Mouse (Mus musculus): Measurements from ENCODE around the gene Zfp36l2. TPM values are rescaled to one million over a fixed set of nuclear protein-coding genes. Genes with fewer than 3 reads are reported as not detected.
"Not testable (repeated sequence)": the region's sequence is repeated elsewhere in the genome, so short reads cannot be mapped to it uniquely, and the experiment has no call there.

Zfp36l2 gene
- polyA plus RNA-seq, 1 experiment from 2014 or later: 22.5 TPM

GRCm38 (mm10) chr17:84224217-84224887 is 36.6 kb upstream of the Zfp36l2 start:
- 42% methylated on average over 15 of the region's 15 CpGs for WGBS

GRCm38 (mm10) chr17:84218841-84219240 is 31.1 kb upstream of the Zfp36l2 start:
- ATAC-seq (ENCODE audit: low FRiP score, low TSS enrichment); H3K27me3 ChIP-seq (ENCODE audit: control insufficient read depth, insufficient read depth, low read length); H3K4me2 ChIP-seq (replicated peaks; ENCODE audit: low read depth, low read length); H3K9me3 ChIP-seq (ENCODE audit: control insufficient read depth, low read length); H3K4me1 ChIP-seq (ENCODE audit: control insufficient read depth, insufficient read depth, low read length); H3K27ac ChIP-seq (ENCODE audit: low read depth, low read length); H3K9ac ChIP-seq (ENCODE audit: low read depth, low read length); H3K4me3 ChIP-seq (ENCODE audit: low read length): not testable (repeated sequence)
- H3K36me3 ChIP-seq (ENCODE audit: control insufficient read depth, insufficient read depth, low read length): peaks cover 28% of the 10 kb centered on the region
- WGBS: 98% methylated on average over 2 of the region's 2 CpGs

More at GRCm38 (mm10) chr17:84224217-84224887, 36.6 kb upstream of the Zfp36l2 start:
- no peak overlapping the region for H3K27ac ChIP-seq (ENCODE audit: low read depth, low read length)
- no peak overlapping the region for H3K9ac ChIP-seq (ENCODE audit: low read depth, low read length)
- peaks cover 10% of the 10 kb centered on the region; the same call in 1 of the 2 replicates for H3K4me1 ChIP-seq (ENCODE audit: control insufficient read depth, insufficient read depth, low read length)
- no peaks in the 10 kb centered on the region for H3K9me3 ChIP-seq (ENCODE audit: control insufficient read depth, low read length)
- no peak overlapping the region for H3K4me3 ChIP-seq (ENCODE audit: low read length)
- no peaks in the 10 kb centered on the region for H3K27me3 ChIP-seq (ENCODE audit: control insufficient read depth, insufficient read depth, low read length)
- no peak overlapping the region for H3K4me2 ChIP-seq (replicated peaks; ENCODE audit: low read depth, low read length)
- peak; percentile 61 for ATAC-seq (ENCODE audit: low FRiP score, low TSS enrichment)
- H3K36me3 ChIP-seq (ENCODE audit: control insufficient read depth, insufficient read depth, low read length): peaks cover 28% of the 10 kb centered on the region

DNA sequence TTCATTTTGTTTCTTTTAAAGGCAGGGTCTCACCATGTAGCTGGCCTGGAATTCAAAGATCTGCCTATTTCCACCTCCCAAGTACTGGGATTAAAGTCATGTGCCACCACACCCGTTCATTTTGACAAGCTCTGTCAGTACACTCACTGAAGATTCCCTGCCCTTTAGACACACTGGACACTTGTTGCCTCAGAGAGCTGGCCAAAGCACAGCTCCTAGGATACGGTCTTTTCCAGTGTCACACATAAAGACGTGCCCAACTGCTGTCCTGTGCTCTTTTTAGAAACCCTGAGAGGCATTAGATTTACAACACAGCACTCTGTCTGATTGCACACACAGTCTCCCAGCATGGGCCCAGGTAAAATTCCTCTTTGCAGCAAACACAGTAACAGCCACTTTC is 29.9 kb upstream of the Zfp36l2 start:
- Histone ChIP-seq H3K9me3 (ENCODE audit: control insufficient read depth, low read length) (no peaks in the 10 kb centered on the region), H3K4me1 (ENCODE audit: control insufficient read depth, insufficient read depth, low read length) (peaks cover 6% of the 10 kb centered on the region; the same call in 1 of the 2 replicates), H3K4me3 (ENCODE audit: low read length) (no peak overlapping the region), H3K4me2 (replicated peaks; ENCODE audit: low read depth, low read length) (no peak overlapping the region), H3K9ac (ENCODE audit: low read depth, low read length) (no peak overlapping the region), H3K36me3 (ENCODE audit: control insufficient read depth, insufficient read depth, low read length) (peaks cover 28% of the 10 kb centered on the region), H3K27ac (ENCODE audit: low read depth, low read length) (no peak overlapping the region), H3K27me3 (ENCODE audit: control insufficient read depth, insufficient read depth, low read length) (no peaks in the 10 kb centered on the region)
- WGBS: 64% methylated on average over 3 of the region's 3 CpGs
- no peak for ATAC-seq (ENCODE audit: low FRiP score, low TSS enrichment)

- H3K4me1 ChIP-seq (ENCODE audit: control insufficient read depth, insufficient read depth, low read length): peaks cover 6% of the 10 kb centered on the region; the same call in 1 of the 2 replicates
- ATAC-seq (ENCODE audit: low FRiP score, low TSS enrichment): 0 out of 2 replicates have a peak, but pooled peaks have one; percentile 54
- WGBS: 38% methylated on average over 6 of the region's 6 CpGs
- H3K27ac ChIP-seq (ENCODE audit: low read depth, low read length): peak overlapping the region; percentile 56; the same call in 1 of the 2 replicates
- H3K27me3 ChIP-seq (ENCODE audit: control insufficient read depth, insufficient read depth, low read length): no peaks in the 10 kb centered on the region
- no peaks in the 10 kb centered on the region for H3K9me3 ChIP-seq (ENCODE audit: control insufficient read depth, low read length)
- H3K9ac ChIP-seq (ENCODE audit: low read depth, low read length): no peak overlapping the region
- H3K4me3 ChIP-seq (ENCODE audit: low read length): no peak overlapping the region
- peaks cover 19% of the 10 kb centered on the region for H3K36me3 ChIP-seq (ENCODE audit: control insufficient read depth, insufficient read depth, low read length)
- H3K4me2 ChIP-seq (replicated peaks; ENCODE audit: low read depth, low read length): no peak overlapping the region
These were observed 27.7 kb upstream of the Zfp36l2 start for GRCm38 (mm10) chr17:84215264-84215960.

- WGBS: 39% methylated on average over 3 of the region's 3 CpGs
- H3K27ac ChIP-seq (ENCODE audit: low read depth, low read length): no peak overlapping the region; the same call in 1 of the 2 replicates
These were observed 25.7 kb upstream of the Zfp36l2 start for GRCm38 (mm10) chr17:84213464-84213863.

DNA sequence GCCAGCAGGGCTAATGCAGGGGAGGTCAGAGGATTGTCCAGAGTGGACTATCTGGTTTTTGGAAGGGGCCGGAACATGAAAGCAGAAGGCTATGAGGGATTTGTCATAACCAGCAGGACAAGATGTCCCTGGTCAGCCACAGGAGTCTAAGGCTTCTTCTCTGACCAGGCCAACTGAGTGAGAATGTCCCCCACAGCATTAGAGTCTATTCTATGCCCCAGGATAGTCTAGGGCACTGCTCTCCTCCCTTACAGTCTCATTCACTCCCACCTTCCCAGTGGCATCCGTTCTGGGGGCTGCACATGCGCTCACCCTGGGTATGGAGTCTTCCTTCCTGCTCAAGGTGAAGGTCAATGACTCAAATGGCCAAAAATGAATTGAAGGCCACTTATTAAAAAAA is 19.9 kb upstream of the Zfp36l2 start:
- no peak for ATAC-seq (ENCODE audit: low FRiP score, low TSS enrichment)
- no peak overlapping the region for H3K4me3 ChIP-seq (ENCODE audit: low read length)
- H3K9ac ChIP-seq (ENCODE audit: low read depth, low read length): no peak overlapping the region
- H3K27me3 ChIP-seq (ENCODE audit: control insufficient read depth, insufficient read depth, low read length): no peaks in the 10 kb centered on the region
- H3K4me1 ChIP-seq (ENCODE audit: control insufficient read depth, insufficient read depth, low read length): peaks cover 17% of the 10 kb centered on the region
- no peak overlapping the region for H3K4me2 ChIP-seq (replicated peaks; ENCODE audit: low read depth, low read length)
- no peak overlapping the region for H3K27ac ChIP-seq (ENCODE audit: low read depth, low read length)
- WGBS: 79% methylated on average over 3 of the region's 3 CpGs
- no peaks in the 10 kb centered on the region for H3K9me3 ChIP-seq (ENCODE audit: control insufficient read depth, low read length)
- peaks cover 5% of the 10 kb centered on the region; the same call in 1 of the 2 replicates for H3K36me3 ChIP-seq (ENCODE audit: control insufficient read depth, insufficient read depth, low read length)

More at GRCm38 (mm10) chr17:84213464-84213863, 25.7 kb upstream of the Zfp36l2 start:
- Histone ChIP-seq H3K9me3 (ENCODE audit: control insufficient read depth, low read length) (no peaks in the 10 kb centered on the region), H3K4me3 (ENCODE audit: low read length) (no peak overlapping the region), H3K4me2 (replicated peaks; ENCODE audit: low read depth, low read length) (no peak overlapping the region), H3K9ac (ENCODE audit: low read depth, low read length) (no peak overlapping the region), H3K27me3 (ENCODE audit: control insufficient read depth, insufficient read depth, low read length) (no peaks in the 10 kb centered on the region), H3K4me1 (ENCODE audit: control insufficient read depth, insufficient read depth, low read length) (peaks cover 6% of the 10 kb centered on the region; the same call in 1 of the 2 replicates), H3K36me3 (ENCODE audit: control insufficient read depth, insufficient read depth, low read length) (peaks cover 4% of the 10 kb centered on the region)
- peak; percentile 74; the same call in 1 of the 2 replicates for ATAC-seq (ENCODE audit: low FRiP score, low TSS enrichment)

DNA sequence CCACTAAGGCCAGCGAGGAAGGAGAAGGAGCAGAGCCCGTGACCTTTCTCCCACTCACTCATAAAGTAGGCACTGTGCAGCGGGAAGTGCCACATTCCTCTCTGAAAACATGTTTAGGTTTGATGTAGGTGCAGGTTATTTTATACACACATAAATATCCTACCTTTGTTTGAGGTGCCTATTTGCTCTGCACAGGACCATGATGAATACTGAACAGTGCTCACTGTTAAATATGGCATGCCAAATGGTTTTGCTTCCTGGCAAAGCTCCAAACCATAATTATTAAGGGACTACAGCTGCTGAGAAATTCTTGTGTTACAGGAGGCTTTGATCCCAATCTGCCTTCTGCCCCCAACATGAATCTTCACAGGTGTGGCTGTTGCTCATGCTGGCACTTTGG is 18.5 kb upstream of the Zfp36l2 start:
- Histone ChIP-seq H3K4me1 (ENCODE audit: control insufficient read depth, insufficient read depth, low read length) (peaks cover 17% of the 10 kb centered on the region), H3K9me3 (ENCODE audit: control insufficient read depth, low read length) (no peaks in the 10 kb centered on the region), H3K9ac (ENCODE audit: low read depth, low read length) (no peak overlapping the region), H3K36me3 (ENCODE audit: control insufficient read depth, insufficient read depth, low read length) (peaks cover 5% of the 10 kb centered on the region; the same call in 1 of the 2 replicates), H3K4me2 (replicated peaks; ENCODE audit: low read depth, low read length) (no peak overlapping the region), H3K27ac (ENCODE audit: low read depth, low read length) (peak overlapping the region; percentile 14; the same call in 1 of the 2 replicates), H3K4me3 (ENCODE audit: low read length) (no peak overlapping the region), H3K27me3 (ENCODE audit: control insufficient read depth, insufficient read depth, low read length) (no peaks in the 10 kb centered on the region)
- no peak for ATAC-seq (ENCODE audit: low FRiP score, low TSS enrichment)
- 46% methylated on average over 3 of the region's 3 CpGs for WGBS

GRCm38 (mm10) chr17:84204962-84205361 is 17.2 kb upstream of the Zfp36l2 start:
- 70% methylated on average over 5 of the region's 5 CpGs for WGBS
- Histone ChIP-seq H3K36me3 (ENCODE audit: control insufficient read depth, insufficient read depth, low read length) (0 out of 2 replicates have a peak, but pooled peaks cover 5% of the 10 kb centered on the region), H3K9me3 (ENCODE audit: control insufficient read depth, low read length) (no peaks in the 10 kb centered on the region), H3K4me1 (ENCODE audit: control insufficient read depth, insufficient read depth, low read length) (peaks cover 17% of the 10 kb centered on the region), H3K27ac (ENCODE audit: low read depth, low read length) (no peak overlapping the region), H3K4me3 (ENCODE audit: low read length) (no peak overlapping the region), H3K27me3 (ENCODE audit: control insufficient read depth, insufficient read depth, low read length) (no peaks in the 10 kb centered on the region), H3K9ac (ENCODE audit: low read depth, low read length) (no peak overlapping the region), H3K4me2 (replicated peaks; ENCODE audit: low read depth, low read length) (no peak overlapping the region)
- no peak for ATAC-seq (ENCODE audit: low FRiP score, low TSS enrichment)

- 0 out of 2 replicates have a peak, but pooled peaks cover 7% of the 10 kb centered on the region for H3K36me3 ChIP-seq (ENCODE audit: control insufficient read depth, insufficient read depth, low read length)
- H3K4me2 ChIP-seq (replicated peaks; ENCODE audit: low read depth, low read length): no peak overlapping the region
- H3K9me3 ChIP-seq (ENCODE audit: control insufficient read depth, low read length): no peaks in the 10 kb centered on the region
- H3K27ac ChIP-seq (ENCODE audit: low read depth, low read length): peak overlapping the region; percentile 12; the same call in 1 of the 2 replicates
- no peaks in the 10 kb centered on the region for H3K27me3 ChIP-seq (ENCODE audit: control insufficient read depth, insufficient read depth, low read length)
- WGBS: 63% methylated on average over 7 of the region's 7 CpGs
- 0 out of 2 replicates have a peak overlapping the region, but pooled peaks have one; percentile 0 for H3K9ac ChIP-seq (ENCODE audit: low read depth, low read length)
- no peak overlapping the region for H3K4me3 ChIP-seq (ENCODE audit: low read length)
- peak; percentile 33; the same call in 1 of the 2 replicates for ATAC-seq (ENCODE audit: low FRiP score, low TSS enrichment)
- H3K4me1 ChIP-seq (ENCODE audit: control insufficient read depth, insufficient read depth, low read length): peaks cover 21% of the 10 kb centered on the region
These were observed 15.6 kb upstream of the Zfp36l2 start for GRCm38 (mm10) chr17:84203340-84203739.
